Mouse (Mus musculus): ENCODE data around the gene Dcun1d5. TPM values are rescaled to one million over a fixed set of nuclear protein-coding genes. Genes with fewer than 3 reads are reported as not detected.

The Dcun1d5 gene
- polyA plus RNA-seq, 1 experiment from 2014 or later, result 102 TPM

- no peaks in the 10 kb centered on the region for H3K27me3 ChIP-seq (ENCODE audit: insufficient read depth, poor library complexity, severe bottlenecking)
- no peaks in the 10 kb centered on the region for H3K9me3 ChIP-seq
- H3K27ac ChIP-seq, result no peak overlapping the region
- H3K4me1 ChIP-seq (replicated peaks), result no peaks in the 10 kb centered on the region
- DNase-seq (ENCODE audit: low spot score), result no peak
- H3K4me3 ChIP-seq, result no peak overlapping the region
- H3K36me3 ChIP-seq, result peaks cover 9% of the 10 kb centered on the region; the same call in 1 of the 2 replicates
- WGBS, result 80% methylated on average over 7 of the region's 7 CpGs
Observed at GRCm38 (mm10) chr9:7221460-7221859, 37.1 kb downstream of the Dcun1d5 start.

DNA sequence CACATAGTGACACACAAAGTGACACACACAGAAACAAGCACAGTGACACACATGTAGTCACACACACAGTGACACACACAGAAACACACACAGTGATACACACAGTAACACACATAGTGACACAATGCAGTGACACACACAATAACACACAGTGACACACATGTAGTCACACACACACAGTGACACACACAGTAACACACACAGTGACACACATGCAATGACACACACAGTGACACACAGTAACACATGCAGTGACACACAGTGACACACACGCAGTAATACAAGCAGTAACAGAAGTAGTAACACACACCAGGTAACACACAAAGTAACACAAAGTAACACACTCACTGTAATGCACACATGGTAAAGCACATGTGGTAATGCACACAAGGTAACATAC, 54.3 kb downstream of the Dcun1d5 start:
- Histone ChIP-seq H3K27me3 (ENCODE audit: insufficient read depth, poor library complexity, severe bottlenecking) (no peaks in the 10 kb centered on the region), H3K9me3 (no peaks in the 10 kb centered on the region), H3K36me3 (no peaks in the 10 kb centered on the region), H3K4me1 (replicated peaks) (no peaks in the 10 kb centered on the region), H3K27ac (no peak overlapping the region), H3K4me3 (no peak overlapping the region)
- 100% methylated on average over 1 of the region's 1 CpGs for WGBS
- DNase-seq (ENCODE audit: low spot score), result no peak

DNA sequence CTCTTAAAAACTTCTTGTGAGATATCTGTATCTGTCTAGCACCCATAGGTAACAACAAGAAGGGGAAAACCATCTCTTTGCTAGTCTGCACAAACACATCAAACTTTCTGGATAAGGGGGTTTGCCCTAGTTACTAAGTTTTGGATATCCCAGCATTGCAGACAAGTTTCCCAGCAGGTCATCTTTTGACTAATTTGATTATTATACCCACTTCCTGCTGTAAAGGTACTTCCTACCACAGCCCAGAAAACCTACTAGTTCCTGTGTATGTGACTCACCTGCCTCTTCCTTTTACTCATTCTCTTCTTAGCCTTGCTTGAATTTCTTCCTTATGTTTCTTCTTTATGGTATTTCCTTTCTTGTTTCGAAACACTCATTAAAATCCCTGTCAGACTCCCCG, 55.6 kb downstream of the Dcun1d5 start:
- Histone ChIP-seq H3K9me3 (no peaks in the 10 kb centered on the region), H3K27ac (no peak overlapping the region), H3K27me3 (ENCODE audit: insufficient read depth, poor library complexity, severe bottlenecking) (no peaks in the 10 kb centered on the region), H3K36me3 (no peaks in the 10 kb centered on the region), H3K4me1 (replicated peaks) (no peaks in the 10 kb centered on the region), H3K4me3 (no peak overlapping the region)
- 89% methylated on average over 2 of the region's 2 CpGs for WGBS
- DNase-seq (ENCODE audit: low spot score), result no peak

GRCm38 (mm10) chr9:7252797-7253654, 68.7 kb downstream of the Dcun1d5 start:
- Histone ChIP-seq H3K27ac (no peak overlapping the region), H3K4me1 (replicated peaks) (peaks cover 9% of the 10 kb centered on the region; the same call in 1 of the 2 replicates), H3K36me3 (no peaks in the 10 kb centered on the region), H3K27me3 (ENCODE audit: insufficient read depth, poor library complexity, severe bottlenecking) (no peaks in the 10 kb centered on the region), H3K4me3 (no peak overlapping the region), H3K9me3 (no peaks in the 10 kb centered on the region)
- WGBS, result 76% methylated on average over 1 of the region's 1 CpGs
- no peak for DNase-seq (ENCODE audit: low spot score)

Other genes with a start within 250 kb of the Dcun1d5 start
- 20.9 and 23.1 TPM in 2 replicates for gene Dync2h1, start 74 bp upstream of the Dcun1d5 start, polyA plus RNA-seq (2016; fragmentation: Nextera tagmentation; extraction: Ambion mirVana)
- not detected in 2 replicates for gene Mmp13, start 88.0 kb downstream of the Dcun1d5 start, polyA plus RNA-seq (2016; fragmentation: Nextera tagmentation; extraction: Ambion mirVana)
- not detected in 2 replicates for gene Mmp12, start 159.9 kb downstream of the Dcun1d5 start, polyA plus RNA-seq (2016; fragmentation: Nextera tagmentation; extraction: Ambion mirVana)
- not detected in 2 replicates for gene Mmp1b, start 203.5 kb downstream of the Dcun1d5 start, polyA plus RNA-seq (2016; fragmentation: Nextera tagmentation; extraction: Ambion mirVana)

Data from hindbrain, embryonic 10.5 days (tissue).